Mouse (Mus musculus): ENCODE data around the gene Bglap2.
"Not testable (repeated sequence)": the region's sequence is repeated elsewhere in the genome, so short reads cannot be mapped to it uniquely, and the experiment has no call there.

The Bglap2 gene

GRCm38 (mm10) chr3:88378599-88378998, at the start of gene Bglap2:
TSS of gene Bglap2 (minus strand) at chr3:88378699.
- DNase-seq: not testable (repeated sequence)

- no peak for DNase-seq
Observed at GRCm38 (mm10) chr3:88427342-88427905, 48.9 kb upstream of the Bglap2 start.

- DNase-seq: no peak
Observed at GRCm38 (mm10) chr3:88425708-88426420, 47.4 kb upstream of the Bglap2 start.

GRCm38 (mm10) chr3:88425330-88425689, 46.8 kb upstream of the Bglap2 start:
- DNase-seq: no peak

GRCm38 (mm10) chr3:88424605-88425329, 46.3 kb upstream of the Bglap2 start, which contains the start of gene Slc25a44:
TSS of gene Slc25a44 (minus strand) at chr3:88425139.
- DNase-seq: peak; percentile 99

GRCm38 (mm10) chr3:88422020-88422720, 43.7 kb upstream of the Bglap2 start:
- DNase-seq: peak; percentile 10

GRCm38 (mm10) chr3:88420771-88421170, 42.3 kb upstream of the Bglap2 start:
- DNase-seq: no peak

GRCm38 (mm10) chr3:88418016-88418415, 39.5 kb upstream of the Bglap2 start:
- no peak for DNase-seq

GRCm38 (mm10) chr3:88415668-88416067, 37.2 kb upstream of the Bglap2 start:
- no peak for DNase-seq

- DNase-seq: no peak
Observed at GRCm38 (mm10) chr3:88412636-88413035, 34.1 kb upstream of the Bglap2 start.

- no peak for DNase-seq
Observed at GRCm38 (mm10) chr3:88411681-88412080, 33.2 kb upstream of the Bglap2 start.

GRCm38 (mm10) chr3:88410645-88411031, 32.1 kb upstream of the Bglap2 start:
- DNase-seq: peak; percentile 48

- DNase-seq: peak; percentile 95
Observed at GRCm38 (mm10) chr3:88409741-88410644, 31.5 kb upstream of the Bglap2 start, which contains the start of gene Pmf1. TSS of gene Pmf1 (minus strand) at chr3:88410331.

GRCm38 (mm10) chr3:88408953-88409352, 30.5 kb upstream of the Bglap2 start:
- DNase-seq: no peak

GRCm38 (mm10) chr3:88407529-88407928, 29.0 kb upstream of the Bglap2 start:
- DNase-seq: no peak

- peak; percentile 88 for DNase-seq
Observed at GRCm38 (mm10) chr3:88407090-88407489, 28.6 kb upstream of the Bglap2 start.

- no peak for DNase-seq
Observed at GRCm38 (mm10) chr3:88403522-88404230, 25.2 kb upstream of the Bglap2 start.

GRCm38 (mm10) chr3:88398666-88399065, 20.2 kb upstream of the Bglap2 start:
- no peak for DNase-seq

- no peak for DNase-seq
Observed at GRCm38 (mm10) chr3:88395742-88396141, 17.2 kb upstream of the Bglap2 start.

- DNase-seq: no peak
Observed at GRCm38 (mm10) chr3:88395288-88395687, 16.8 kb upstream of the Bglap2 start.

GRCm38 (mm10) chr3:88393776-88394375, 15.4 kb upstream of the Bglap2 start:
- DNase-seq: no peak

All from embryo, embryonic 11 days (tissue).